Mouse (Mus musculus) retina, postnatal 1 day (tissue): ENCODE measurements around the gene Krt35.

Experiments
- DNase-seq: peaks from one replicate; pipeline ENCODE4 v3.0.0-alpha.2; 2012

The Krt35 gene

DNA sequence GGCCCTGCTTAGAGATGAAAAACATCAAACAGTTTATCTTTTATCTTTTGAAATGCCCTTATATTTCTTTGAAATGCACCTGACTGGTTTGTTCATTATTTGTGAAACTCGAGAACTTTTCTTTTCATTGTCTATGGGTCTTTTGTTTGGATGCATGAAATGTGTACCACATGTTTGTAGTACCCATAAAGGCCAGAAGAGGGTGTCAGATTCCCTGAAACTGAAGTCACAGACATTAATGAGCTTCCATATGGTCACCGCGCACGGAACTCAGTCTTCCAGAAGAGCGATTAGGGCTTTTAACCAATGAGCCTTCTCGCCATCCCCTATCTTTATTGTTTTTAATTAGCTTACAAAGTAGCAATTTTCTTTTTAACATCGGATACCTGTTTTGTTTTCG lies 37.2 kb downstream of the Krt35 start:
- peak; percentile 86 for DNase-seq

- no peak for DNase-seq
Observed at GRCm38 (mm10) chr11:100055686-100056655, 40.1 kb downstream of the Krt35 start.

- DNase-seq = no peak
Observed at GRCm38 (mm10) chr11:100050451-100050850, 45.6 kb downstream of the Krt35 start, which contains the start of gene Krt31. Gene Krt31, minus strand, starts transcription at chr11:100050551.

DNA sequence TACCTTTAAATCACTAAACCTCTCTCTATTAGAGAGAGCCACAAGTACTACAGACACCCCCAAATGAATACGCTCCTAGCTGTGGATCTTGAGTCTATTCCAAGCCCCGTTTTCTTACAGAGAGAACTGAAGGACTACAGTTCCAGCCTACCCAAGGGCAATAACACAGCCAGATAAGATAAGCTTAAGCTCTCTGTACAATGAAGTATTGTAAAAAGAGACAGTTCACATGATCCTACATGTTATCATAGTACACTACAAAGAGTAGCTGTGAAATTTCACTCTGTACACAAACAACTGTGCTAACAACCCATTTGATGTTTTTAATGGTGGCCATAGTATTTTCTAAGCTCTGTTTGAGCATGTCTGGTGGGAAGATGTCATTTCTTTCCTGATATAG lies 48.8 kb downstream of the Krt35 start:
- DNase-seq = no peak

DNA sequence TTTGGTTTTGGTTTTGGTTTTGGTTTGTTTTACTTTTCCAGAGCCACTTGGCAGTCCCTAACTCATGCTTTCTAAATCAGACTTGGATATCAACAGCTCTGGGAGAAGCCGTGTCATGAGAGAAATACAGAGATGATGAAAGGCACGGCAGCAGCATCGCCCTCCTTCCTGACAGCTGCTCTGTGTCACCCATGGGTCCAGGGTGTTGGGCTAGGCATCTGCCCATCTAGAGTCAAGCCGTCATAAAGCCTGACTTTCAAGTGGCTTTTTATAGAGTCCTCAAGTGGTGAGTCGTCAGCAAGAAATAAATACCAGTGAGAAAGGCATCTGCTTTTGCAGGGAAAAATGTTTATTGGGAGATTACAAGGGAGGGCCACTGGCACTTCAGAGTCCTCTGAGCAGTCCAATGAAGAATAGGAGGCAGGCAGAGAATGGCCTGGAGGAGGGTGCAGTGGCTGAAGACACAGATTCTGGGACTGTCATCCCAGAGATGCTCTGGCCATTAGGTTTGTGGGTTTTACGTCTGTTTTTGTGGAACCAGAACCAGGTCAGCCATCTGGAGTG lies 49.7 kb downstream of the Krt35 start:
- no peak for DNase-seq
